Mouse (Mus musculus) right cerebral cortex, postnatal 36 days (tissue): ENCODE data around the gene Mxd4.

Source experiments
- DNase-seq, 2 experiments: peaks; one replicate each; pipeline ENCODE4 v3.0.0; 2022; ENCODE audit warnings: low spot score in 2 of 2, mixed read lengths in 1 of 2

Gene Mxd4

GRCm38 (mm10) chr5:34169954-34170353 lies 17.6 kb downstream of the Mxd4 start:
- no peak for DNase-seq

GRCm38 (mm10) chr5:34168950-34169891 lies 18.3 kb downstream of the Mxd4 start, which contains the start of the genes Poln and Haus3:
Gene Poln, minus strand, starts transcription at chr5:34169448.
Gene Haus3, minus strand, starts transcription at chr5:34169527.
- DNase-seq: peak; percentile 96 to 97

DNA sequence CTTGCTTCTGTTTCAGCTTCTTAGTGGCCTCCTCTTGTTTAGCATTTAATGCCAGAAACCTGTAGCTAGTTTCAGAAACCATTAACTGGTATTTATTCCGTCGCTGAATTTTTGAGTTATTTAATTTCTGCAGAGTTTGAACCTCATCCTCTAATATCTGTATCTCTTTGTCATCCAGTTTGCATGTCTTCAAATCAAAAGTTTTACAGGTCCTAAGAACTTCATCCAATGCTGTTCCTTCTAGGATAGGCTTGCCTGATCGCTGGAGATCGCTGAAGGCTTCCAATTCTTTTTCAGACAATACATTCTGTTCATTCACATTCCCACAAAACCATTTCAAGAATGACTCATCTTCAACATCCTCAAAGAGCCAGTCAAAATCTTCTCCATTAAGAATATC lies 19.7 kb downstream of the Mxd4 start:
- DNase-seq: no peak

- no peak for DNase-seq
These were observed 21.7 kb downstream of the Mxd4 start for GRCm38 (mm10) chr5:34165793-34166192.

GRCm38 (mm10) chr5:34148476-34148875 lies 39.0 kb downstream of the Mxd4 start:
- DNase-seq: no peak

GRCm38 (mm10) chr5:34147554-34147953 lies 40.0 kb downstream of the Mxd4 start:
- DNase-seq: no peak

- DNase-seq: no peak
These were observed 47.8 kb downstream of the Mxd4 start for GRCm38 (mm10) chr5:34139751-34140150.

GRCm38 (mm10) chr5:34132731-34133130 lies 54.8 kb downstream of the Mxd4 start:
- DNase-seq: peak in 1 of 2 experiments; percentile 16

DNA sequence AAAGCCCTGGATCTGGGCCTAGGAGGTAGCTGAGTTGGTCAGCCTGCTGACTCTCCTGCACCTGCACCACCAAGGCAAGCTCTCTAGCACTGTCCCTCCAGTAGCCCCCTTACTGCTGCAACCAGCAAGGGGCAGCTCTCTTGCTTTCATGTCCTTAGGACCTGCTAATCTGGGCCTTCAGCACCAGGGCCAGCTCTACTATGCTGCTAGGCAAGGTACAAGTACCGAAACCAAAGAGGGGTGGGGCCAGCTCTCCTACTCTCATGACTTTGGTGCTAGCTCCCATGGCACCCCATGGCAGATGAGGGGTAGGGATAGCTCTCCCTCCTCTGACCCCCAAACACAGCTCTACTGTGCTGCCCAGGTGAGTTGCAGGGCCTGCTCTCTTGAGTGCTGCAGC lies 63.4 kb downstream of the Mxd4 start:
- DNase-seq: no peak
